Mouse (Mus musculus) urinary bladder, adult 2 months (tissue): ENCODE data around the gene Thegl. TPM values are rescaled to one million over a fixed set of nuclear protein-coding genes. Genes with fewer than 3 reads are reported as not detected.
"Not testable (repeated sequence)": the region's sequence is repeated elsewhere in the genome, so short reads cannot be mapped to it uniquely, and the experiment has no call there.

Experiments used
- DNase-seq: peaks from one replicate; pipeline ENCODE4 v3.0.0; 2022; ENCODE audit warnings: low spot score
- polyA plus RNA-seq: library from polyadenylated mRNA; depleted of rRNA; stranded (reverse); fragments of >200 nt; gene quantifications from 2 replicates; pipeline ENCODE4 v1.2.3, GENCODE M21; 2012; rRNA removed

The Thegl gene
- polyA plus RNA-seq, 1 experiment: not detected

- DNase-seq: peak; percentile 71
Measured at GRCm38 (mm10) chr5:77094510-77095491, 79.0 kb downstream of the Thegl start.

- not testable (repeated sequence) for DNase-seq
Measured at GRCm38 (mm10) chr5:77096194-77096593, 80.4 kb downstream of the Thegl start.

GRCm38 (mm10) chr5:77097686-77098085 lies 81.9 kb downstream of the Thegl start:
- DNase-seq: no peak

GRCm38 (mm10) chr5:77098874-77099273 lies 83.1 kb downstream of the Thegl start:
- no peak for DNase-seq

- DNase-seq: no peak
Measured at GRCm38 (mm10) chr5:77099317-77099996, 83.6 kb downstream of the Thegl start.

GRCm38 (mm10) chr5:77099997-77100380 lies 84.2 kb downstream of the Thegl start:
- DNase-seq: no peak

- DNase-seq: no peak
Measured at GRCm38 (mm10) chr5:77100691-77101090, 84.9 kb downstream of the Thegl start.

GRCm38 (mm10) chr5:77102522-77103365 lies 86.9 kb downstream of the Thegl start:
- DNase-seq: no peak

- DNase-seq: no peak
Measured at GRCm38 (mm10) chr5:77107146-77107822, 91.5 kb downstream of the Thegl start.

- DNase-seq: no peak
Measured at GRCm38 (mm10) chr5:77108806-77109205, 93.0 kb downstream of the Thegl start.

GRCm38 (mm10) chr5:77109814-77110213 lies 94.0 kb downstream of the Thegl start:
- no peak for DNase-seq

Other genes with a start within 250 kb of the Thegl start
- 28.3 and 35.2 TPM in 2 replicates for gene Aasdh, start 110.5 kb upstream of the Thegl start, polyA plus RNA-seq
- gene Paics, start 64.7 kb upstream of the Thegl start, polyA plus RNA-seq: 101 and 105 TPM in 2 replicates
- gene Ppat, start 64.4 kb upstream of the Thegl start, polyA plus RNA-seq: 9.6 and 10.0 TPM in 2 replicates
- 68.7 and 68.9 TPM in 2 replicates for gene Srp72, start 41.3 kb upstream of the Thegl start, polyA plus RNA-seq
- gene Arl9, start 12.0 kb upstream of the Thegl start, polyA plus RNA-seq: 0.25 and 0.28 TPM in 2 replicates
- gene Hopx, start 99.1 kb downstream of the Thegl start, polyA plus RNA-seq: 66.3 and 93.9 TPM in 2 replicates
- 1.0 and 1.7 TPM in 2 replicates for gene Spink2, start 195.4 kb downstream of the Thegl start, polyA plus RNA-seq
- gene Rest, start 249.5 kb downstream of the Thegl start, polyA plus RNA-seq: 12.4 and 14.3 TPM in 2 replicates